Mouse (Mus musculus) bone marrow macrophage, adult 2 months (primary cell): ENCODE data around the gene Fbxl2.

Experiments
- CTCF ChIP-seq: IDR thresholded peaks from 2 replicates; pipeline ENCODE4 v1.5.1; 2012; ENCODE audit warnings: low read depth, mild to moderate bottlenecking, low read length, moderate library complexity
- POLR2A ChIP-seq: IDR thresholded peaks from 2 replicates; pipeline ENCODE4 v1.6.1; 2012; ENCODE audit warnings: mild to moderate bottlenecking, low read depth, low read length, borderline replicate concordance

GRCm38 (mm10) chr9:114016402-114016801 lies 29.6 kb downstream of the Fbxl2 start:
- no peak for TF ChIP-seq CTCF
- TF ChIP-seq POLR2A, result no peak
